Mouse (Mus musculus) thymus, postnatal 10 days (tissue): ENCODE measurements around the gene Dusp3.

Source experiments
- DNase-seq, 2 experiments: peaks; one replicate each; pipeline ENCODE4 v3.0.0; 2021; ENCODE audit warnings: low spot score in 2 of 2

Gene Dusp3

GRCm38 (mm10) chr11:101935743-101936142, 51.1 kb downstream of the Dusp3 start:
- DNase-seq: no peak

GRCm38 (mm10) chr11:101931978-101932377, 54.8 kb downstream of the Dusp3 start:
- no peak for DNase-seq

GRCm38 (mm10) chr11:101928030-101928762, 58.6 kb downstream of the Dusp3 start:
- peak; percentile 4 to 43 for DNase-seq

GRCm38 (mm10) chr11:101926951-101927589, 59.7 kb downstream of the Dusp3 start:
- no peak for DNase-seq

GRCm38 (mm10) chr11:101925636-101926035, 61.2 kb downstream of the Dusp3 start:
- no peak for DNase-seq

GRCm38 (mm10) chr11:101924441-101924976, 62.3 kb downstream of the Dusp3 start:
- DNase-seq: no peak

GRCm38 (mm10) chr11:101923988-101924387, 62.8 kb downstream of the Dusp3 start:
- DNase-seq: no peak

- DNase-seq: no peak
Observed at GRCm38 (mm10) chr11:101921361-101921952, 65.4 kb downstream of the Dusp3 start.
